Mouse (Mus musculus): ENCODE measurements around the gene S1pr4.

Gene S1pr4

GRCm38 (mm10) chr10:81493601-81494220 is 6.2 kb downstream of the S1pr4 start:
- no peak for DNase-seq (ENCODE audit: low spot score)

- DNase-seq (ENCODE audit: low spot score): no peak
Observed at GRCm38 (mm10) chr10:81492606-81493240, 7.2 kb downstream of the S1pr4 start.

- DNase-seq (ENCODE audit: low spot score): no peak
Observed at GRCm38 (mm10) chr10:81491018-81491417, 8.9 kb downstream of the S1pr4 start.

GRCm38 (mm10) chr10:81489941-81490340 is 10.0 kb downstream of the S1pr4 start:
- DNase-seq (ENCODE audit: low spot score): no peak

GRCm38 (mm10) chr10:81488081-81488480 is 11.9 kb downstream of the S1pr4 start:
- no peak for DNase-seq (ENCODE audit: low spot score)

GRCm38 (mm10) chr10:81486496-81486895 is 13.4 kb downstream of the S1pr4 start:
- no peak for DNase-seq (ENCODE audit: low spot score)

- DNase-seq (ENCODE audit: low spot score): no peak
Observed at GRCm38 (mm10) chr10:81485479-81486018, 14.4 kb downstream of the S1pr4 start.

GRCm38 (mm10) chr10:81485060-81485449 is 14.9 kb downstream of the S1pr4 start:
- DNase-seq (ENCODE audit: low spot score): no peak

GRCm38 (mm10) chr10:81484441-81485059 is 15.4 kb downstream of the S1pr4 start:
- no peak for DNase-seq (ENCODE audit: low spot score)

- no peak for DNase-seq (ENCODE audit: low spot score)
Observed at GRCm38 (mm10) chr10:81483983-81484382, 15.9 kb downstream of the S1pr4 start.

- DNase-seq (ENCODE audit: low spot score): peak; percentile 47
Observed at GRCm38 (mm10) chr10:81482533-81482889, 17.4 kb downstream of the S1pr4 start, which contains the start of gene Celf5. TSS of gene Celf5 (minus strand) at chr10:81482709.

GRCm38 (mm10) chr10:81481605-81482532 is 18.1 kb downstream of the S1pr4 start:
- no peak for DNase-seq (ENCODE audit: low spot score)

- no peak for DNase-seq (ENCODE audit: low spot score)
Observed at GRCm38 (mm10) chr10:81474461-81474860, 25.5 kb downstream of the S1pr4 start.

GRCm38 (mm10) chr10:81473003-81473451 is 26.9 kb downstream of the S1pr4 start:
- no peak for DNase-seq (ENCODE audit: low spot score)

- no peak for DNase-seq (ENCODE audit: low spot score)
Observed at GRCm38 (mm10) chr10:81472403-81473002, 27.4 kb downstream of the S1pr4 start.

- no peak for DNase-seq (ENCODE audit: low spot score)
Observed at GRCm38 (mm10) chr10:81470454-81470853, 29.5 kb downstream of the S1pr4 start.

GRCm38 (mm10) chr10:81469253-81469652 is 30.7 kb downstream of the S1pr4 start:
- DNase-seq (ENCODE audit: low spot score): no peak

- DNase-seq (ENCODE audit: low spot score): no peak
Observed at GRCm38 (mm10) chr10:81467670-81468235, 32.2 kb downstream of the S1pr4 start.

- no peak for DNase-seq (ENCODE audit: low spot score)
Observed at GRCm38 (mm10) chr10:81466881-81467280, 33.1 kb downstream of the S1pr4 start.

- no peak for DNase-seq (ENCODE audit: low spot score)
Observed at GRCm38 (mm10) chr10:81466066-81466465, 33.9 kb downstream of the S1pr4 start.

GRCm38 (mm10) chr10:81465265-81465645 is 34.7 kb downstream of the S1pr4 start:
- no peak for DNase-seq (ENCODE audit: low spot score)
